Mouse (Mus musculus): ENCODE data around the gene Polr1e.
A peak's percentile ranks its signal among the peaks of the same experiment; 100 is the strongest.
"Not testable (repeated sequence)": the region's sequence is repeated elsewhere in the genome, so short reads cannot be mapped to it uniquely, and the experiment has no call there.

The Polr1e gene

GRCm38 (mm10) chr4:45018452-45018980 lies at the start of gene Polr1e:
TSS of gene Polr1e (plus strand) at chr4:45018583.
- DNase-seq (ENCODE audit: extremely low spot score, low read depth, low spot score), result peak; percentile 89

DNA sequence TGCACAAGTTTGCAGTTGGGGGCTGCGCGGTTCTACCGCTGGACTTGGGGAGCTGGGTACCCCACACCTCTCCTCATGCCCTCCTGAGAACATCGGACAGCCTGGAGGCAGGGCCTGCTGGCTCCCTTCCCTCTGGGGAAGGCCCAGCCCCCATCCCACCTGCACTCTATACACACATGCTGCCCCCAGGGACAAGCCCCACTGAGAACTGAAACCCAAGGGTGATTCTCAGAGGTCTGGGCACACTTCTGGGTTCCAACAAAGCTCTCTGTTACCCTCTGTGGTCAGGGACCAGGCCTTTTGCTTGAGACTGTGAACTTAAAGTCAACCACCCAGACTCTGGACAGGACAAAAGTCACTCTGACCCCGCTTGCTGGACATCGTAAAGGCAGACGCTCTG lies 48.3 kb upstream of the Polr1e start:
- DNase-seq (ENCODE audit: extremely low spot score, low read depth, low spot score), result no peak

DNA sequence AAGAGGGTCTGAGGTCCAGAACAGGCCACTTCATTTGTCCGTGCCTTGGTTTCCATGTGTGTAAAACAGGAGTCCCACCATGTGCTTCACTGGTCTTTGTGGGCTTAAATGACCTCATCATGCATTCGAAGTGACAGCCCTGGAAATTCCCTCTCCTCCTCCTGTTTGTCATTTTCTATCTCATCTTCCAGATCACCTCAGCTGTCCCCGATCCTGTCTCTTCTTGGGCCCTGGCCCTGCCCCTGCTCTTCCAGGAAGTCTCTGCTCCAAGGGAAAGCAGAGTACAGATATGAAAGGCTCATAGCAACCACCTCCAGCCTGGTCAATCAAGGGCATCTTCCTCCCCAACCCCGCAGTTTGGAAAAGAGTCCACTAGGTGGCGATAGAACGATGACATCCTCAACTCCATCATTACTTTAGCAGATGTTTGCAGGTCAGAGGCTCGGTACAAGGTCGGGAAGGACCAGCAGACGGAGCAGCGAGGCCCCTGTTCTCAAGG lies 47.7 kb upstream of the Polr1e start:
- DNase-seq (ENCODE audit: extremely low spot score, low read depth, low spot score), result peak; percentile 70

DNA sequence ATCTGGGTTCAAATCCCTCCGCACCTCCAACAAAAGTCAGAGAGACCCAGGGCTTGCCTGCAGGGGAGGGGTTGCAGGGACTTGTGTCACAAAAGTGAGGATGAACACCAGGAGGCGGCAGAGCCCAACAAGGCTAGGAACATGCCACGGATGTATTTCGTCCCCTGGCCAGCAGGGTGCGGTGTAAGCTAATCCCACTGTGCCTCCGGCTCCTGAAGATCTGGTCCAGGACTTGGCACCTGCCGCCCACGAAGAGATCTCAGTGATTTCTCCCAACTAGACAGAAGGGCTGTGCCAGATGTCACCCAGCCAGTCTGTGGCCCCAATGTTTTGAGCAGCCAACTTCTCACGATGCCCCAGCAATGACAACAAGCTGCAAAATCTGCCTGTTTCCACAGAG lies 44.9 kb upstream of the Polr1e start:
- peak; percentile 68 for DNase-seq (ENCODE audit: extremely low spot score, low read depth, low spot score)

DNA sequence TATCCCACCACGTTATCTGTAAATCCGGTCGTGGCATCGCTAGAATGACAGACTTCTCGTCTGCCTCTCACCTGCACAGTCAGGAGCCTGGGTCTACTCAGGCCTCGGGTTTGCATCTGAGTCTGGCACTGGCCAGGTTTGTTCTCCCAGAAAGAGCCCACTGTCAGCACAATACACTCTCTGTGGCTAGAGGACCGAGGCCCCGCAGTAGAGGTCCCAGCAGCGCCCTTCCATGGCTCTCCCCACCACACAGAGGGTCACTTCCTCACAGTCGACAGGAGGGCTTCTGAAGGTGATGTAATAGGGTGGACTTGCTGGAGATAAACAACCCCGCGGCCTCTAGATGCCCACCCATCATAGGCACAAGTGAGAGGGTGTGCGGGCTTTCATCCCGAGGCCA lies 44.5 kb upstream of the Polr1e start:
- no peak for DNase-seq (ENCODE audit: extremely low spot score, low read depth, low spot score)

DNA sequence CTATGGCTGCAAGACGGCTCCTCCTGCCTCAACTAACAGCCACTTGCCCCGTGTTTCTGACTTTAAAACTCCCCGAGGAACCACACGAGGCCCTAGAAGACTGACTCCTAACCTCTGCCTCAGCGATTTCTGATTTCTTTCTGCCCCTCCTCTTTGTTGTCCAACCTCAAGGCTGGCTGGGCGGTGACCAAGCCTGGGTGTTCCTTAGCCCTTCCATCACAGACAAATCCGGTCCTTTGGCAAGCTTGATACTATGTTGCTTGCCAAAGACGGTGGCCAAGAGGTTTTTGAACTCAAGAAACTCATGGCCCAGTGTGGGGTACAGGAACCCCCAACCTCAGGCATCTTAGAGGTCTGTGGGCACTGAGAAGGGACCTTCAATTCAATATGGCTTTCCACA lies 44.1 kb upstream of the Polr1e start:
- DNase-seq (ENCODE audit: extremely low spot score, low read depth, low spot score), result no peak

DNA sequence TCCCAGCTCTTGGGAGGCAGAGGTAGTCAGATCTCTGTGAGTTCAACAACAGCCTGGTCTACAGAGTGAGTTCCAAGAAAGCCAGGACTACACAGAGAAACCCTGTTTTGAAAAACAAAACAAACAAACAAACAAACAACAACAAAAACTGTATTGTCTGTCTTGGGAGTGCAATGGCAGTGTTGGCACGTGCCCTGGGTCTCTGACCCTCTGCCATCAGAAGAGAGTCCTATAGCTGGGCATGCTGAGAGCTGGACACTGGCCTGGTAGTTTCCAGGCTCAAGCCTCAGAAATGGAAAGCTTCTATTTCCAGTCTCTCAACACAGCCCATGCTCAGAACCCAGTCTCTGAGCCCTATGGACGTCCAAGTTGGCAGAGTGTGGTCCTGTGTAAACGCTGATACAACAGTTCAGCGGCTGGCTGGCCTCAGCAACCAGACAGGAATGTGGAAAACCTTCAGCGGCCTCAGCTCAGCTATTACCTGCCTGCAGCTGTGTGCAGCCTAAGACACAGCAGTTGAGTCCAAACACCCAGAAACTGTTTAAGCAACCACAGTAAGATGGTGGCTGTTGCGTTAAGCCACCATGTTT lies 42.3 kb upstream of the Polr1e start:
- no peak for DNase-seq (ENCODE audit: extremely low spot score, low read depth, low spot score)

DNA sequence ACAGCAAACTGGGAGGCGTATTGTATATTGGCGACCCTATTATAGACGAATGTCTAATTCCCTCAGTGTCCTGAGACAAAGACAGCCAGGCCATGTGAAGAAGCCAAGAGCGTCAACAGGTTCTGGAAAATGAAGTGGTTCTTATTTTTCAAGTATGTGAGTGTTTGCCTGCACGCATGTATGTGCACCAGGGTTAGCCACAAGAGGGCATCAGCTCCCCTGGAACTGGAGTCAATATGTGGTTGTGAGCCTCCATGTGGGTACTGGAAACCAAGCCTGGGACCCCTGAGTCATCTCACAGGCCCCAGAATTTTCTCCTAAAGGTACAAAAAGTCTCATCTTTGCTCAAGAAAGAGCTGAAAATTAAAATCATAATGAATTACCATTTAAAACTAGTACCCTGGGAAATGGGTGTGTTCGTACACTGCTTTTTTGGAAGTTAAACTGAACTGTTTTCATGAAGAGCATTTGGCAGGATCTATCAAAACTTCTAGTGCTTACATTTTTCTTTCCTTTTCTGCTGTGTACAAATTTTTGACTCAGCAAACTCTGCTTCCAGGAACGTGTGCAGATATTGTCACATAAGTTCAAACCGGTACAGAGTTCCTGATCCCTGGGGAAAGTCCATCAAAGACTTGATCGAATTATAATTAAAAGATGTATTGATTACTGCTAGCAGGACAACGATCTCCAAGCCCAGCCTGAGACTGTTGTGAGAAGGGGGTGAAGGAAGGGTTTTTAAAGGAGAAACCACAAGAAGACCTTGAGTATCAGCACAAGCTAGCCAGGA lies 41.3 kb upstream of the Polr1e start:
- DNase-seq (ENCODE audit: extremely low spot score, low read depth, low spot score), result no peak

- DNase-seq (ENCODE audit: extremely low spot score, low read depth, low spot score), result no peak
Measured at GRCm38 (mm10) chr4:44978175-44978574, 40.2 kb upstream of the Polr1e start.

DNA sequence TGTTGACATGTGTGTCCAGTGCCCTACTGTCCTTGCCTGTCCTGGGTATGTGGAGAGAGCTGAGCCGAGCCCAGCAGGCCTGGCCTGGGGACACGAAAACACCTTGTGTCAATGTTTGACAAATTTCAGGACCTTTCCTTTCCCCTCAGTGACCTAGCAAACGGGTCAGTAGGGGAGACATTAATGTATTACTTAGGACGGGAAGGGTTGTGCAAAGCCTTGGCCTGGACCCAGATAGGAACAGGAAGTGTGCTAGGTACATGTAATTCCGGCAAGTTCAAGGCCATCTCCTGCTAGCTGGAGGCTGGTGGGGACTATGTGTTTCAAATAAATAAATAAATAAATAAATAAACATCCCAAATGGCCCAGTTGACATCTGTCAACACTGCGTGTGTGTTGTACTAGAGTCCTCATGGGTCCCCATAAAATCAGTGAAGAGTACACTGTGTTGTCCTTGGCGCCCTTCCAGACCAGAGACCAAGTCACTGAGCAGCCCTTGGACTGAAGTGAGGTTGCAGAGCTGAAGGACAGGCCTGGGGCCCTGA lies 38.5 kb upstream of the Polr1e start:
- DNase-seq (ENCODE audit: extremely low spot score, low read depth, low spot score), result no peak

GRCm38 (mm10) chr4:44981280-44981973 lies 37.0 kb upstream of the Polr1e start, which contains the start of gene Grhpr:
TSS of gene Grhpr (plus strand) at chr4:44981395.
- peak; percentile 22 for DNase-seq (ENCODE audit: extremely low spot score, low read depth, low spot score)

DNA sequence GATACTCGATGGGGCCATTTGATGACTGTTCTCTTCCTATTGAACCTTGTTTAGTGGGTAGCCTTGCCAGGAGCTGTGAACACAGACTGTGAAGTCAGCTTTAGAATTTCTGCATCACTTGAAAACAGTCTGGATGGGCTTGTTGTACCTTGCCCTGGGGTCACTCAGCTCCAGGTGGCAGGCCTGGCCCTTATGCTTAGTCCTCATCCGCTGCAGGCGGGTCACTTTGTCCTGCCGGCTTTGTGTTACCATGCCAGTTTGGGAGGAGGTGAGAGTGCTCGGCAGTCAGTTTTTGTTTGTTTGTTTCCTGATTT lies 36.5 kb upstream of the Polr1e start:
- DNase-seq (ENCODE audit: extremely low spot score, low read depth, low spot score), result no peak

DNA sequence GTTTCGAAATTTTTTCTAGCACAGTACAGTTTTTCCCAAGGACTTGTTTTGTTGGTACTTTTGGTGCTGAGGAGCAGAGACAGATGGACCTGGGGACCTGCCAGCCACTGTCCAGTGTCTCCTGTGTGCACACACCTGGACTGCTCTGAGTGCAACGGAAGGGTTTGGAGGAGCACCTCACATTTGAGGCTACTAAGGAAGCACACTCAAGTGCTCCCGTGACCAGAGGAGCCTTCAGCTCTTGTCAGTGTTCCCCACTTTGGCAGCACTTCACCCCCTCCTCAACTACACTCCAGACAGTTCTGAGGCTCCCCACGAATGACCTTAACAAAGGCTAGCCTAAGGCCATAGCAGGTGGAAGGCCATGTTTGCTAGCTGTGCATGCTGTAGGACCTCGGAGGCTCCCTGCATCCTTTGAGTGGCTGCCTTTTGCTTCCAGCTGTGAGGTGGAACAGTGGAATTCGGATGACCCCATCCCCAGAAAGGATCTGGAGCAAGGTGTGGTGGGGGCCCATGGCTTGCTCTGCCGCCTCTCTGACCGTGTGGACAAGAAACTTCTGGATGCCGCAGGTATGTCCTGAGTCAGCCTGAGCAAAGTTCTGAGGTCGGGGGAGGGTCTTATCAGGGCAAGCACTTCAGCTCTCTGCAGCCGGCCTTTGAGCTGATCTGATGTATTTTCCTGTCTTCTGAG lies 35.8 kb upstream of the Polr1e start:
- DNase-seq (ENCODE audit: extremely low spot score, low read depth, low spot score), result no peak

DNA sequence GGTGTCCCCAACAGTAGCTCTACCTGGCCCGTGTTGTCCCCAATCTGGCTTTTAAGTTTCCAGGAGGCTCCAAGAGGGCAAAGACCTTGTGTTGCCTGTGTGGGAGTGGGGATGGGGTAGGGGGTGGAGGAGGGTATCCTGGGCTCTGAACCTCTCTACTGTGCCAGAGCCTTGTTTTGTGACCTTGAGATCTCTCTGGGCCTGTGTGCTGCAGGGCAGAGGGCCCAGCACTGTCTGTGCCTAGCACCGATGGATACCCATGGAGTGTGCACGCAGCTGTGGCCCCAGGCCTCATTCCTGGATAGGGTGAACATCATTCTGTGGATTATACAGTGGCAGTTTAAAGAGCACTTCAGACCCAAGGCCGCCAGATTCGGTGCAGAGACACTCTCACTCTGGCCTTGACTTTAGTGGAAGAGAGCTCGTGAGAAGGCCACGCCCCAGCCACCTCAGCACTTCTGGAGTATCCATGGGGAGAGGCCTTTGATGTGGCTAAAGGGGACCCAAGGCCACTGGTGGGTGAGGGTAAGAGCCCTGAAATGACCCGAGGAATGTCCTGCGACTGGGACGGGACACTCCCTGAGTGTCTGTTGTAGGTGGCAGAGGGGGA lies 35.1 kb upstream of the Polr1e start:
- DNase-seq (ENCODE audit: extremely low spot score, low read depth, low spot score), result no peak

DNA sequence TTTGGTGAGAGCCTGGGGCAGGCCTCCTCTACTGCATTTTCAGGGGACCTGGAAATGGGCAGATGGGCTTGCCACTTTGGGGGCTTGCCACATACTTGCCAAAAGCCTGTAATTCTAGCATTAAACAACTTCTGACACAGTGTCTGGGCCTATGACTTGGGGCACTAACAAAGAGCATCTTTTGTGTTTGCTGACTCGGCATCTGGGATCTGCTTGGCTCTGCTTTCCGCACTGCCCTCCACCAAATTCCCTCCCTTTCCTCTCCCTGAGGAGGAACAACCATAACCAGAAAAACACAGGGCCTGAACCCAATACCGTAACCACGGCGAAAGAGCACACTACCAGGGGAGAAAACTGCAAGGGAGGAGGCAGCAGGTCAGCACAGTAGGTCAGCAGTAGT lies 27.8 kb upstream of the Polr1e start:
- no peak for DNase-seq (ENCODE audit: extremely low spot score, low read depth, low spot score)

- DNase-seq (ENCODE audit: extremely low spot score, low read depth, low spot score), result not testable (repeated sequence)
Measured at GRCm38 (mm10) chr4:44992330-44992729, 26.1 kb upstream of the Polr1e start.

GRCm38 (mm10) chr4:44993179-44993578 lies 25.2 kb upstream of the Polr1e start:
- DNase-seq (ENCODE audit: extremely low spot score, low read depth, low spot score), result not testable (repeated sequence)

DNA sequence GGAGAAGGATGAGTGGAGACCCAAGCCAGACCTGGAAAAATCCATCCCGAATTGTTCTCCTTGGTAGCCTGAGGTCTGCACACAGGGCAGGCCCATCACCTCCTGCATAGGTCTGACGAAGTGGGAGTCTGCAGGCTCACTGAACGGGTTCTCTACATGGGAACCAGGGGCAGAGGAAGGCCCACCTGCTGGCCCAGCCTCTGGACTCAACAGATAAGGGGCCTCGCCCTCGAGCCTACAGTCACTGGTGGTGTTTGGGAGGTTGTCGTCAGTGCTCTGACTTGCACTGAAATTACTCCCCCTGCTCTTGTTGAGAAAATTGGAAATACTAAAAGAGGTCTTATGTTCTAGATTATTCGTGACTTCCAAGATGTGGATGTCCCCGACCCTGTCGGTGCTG lies 24.5 kb upstream of the Polr1e start:
- DNase-seq (ENCODE audit: extremely low spot score, low read depth, low spot score), result no peak

DNA sequence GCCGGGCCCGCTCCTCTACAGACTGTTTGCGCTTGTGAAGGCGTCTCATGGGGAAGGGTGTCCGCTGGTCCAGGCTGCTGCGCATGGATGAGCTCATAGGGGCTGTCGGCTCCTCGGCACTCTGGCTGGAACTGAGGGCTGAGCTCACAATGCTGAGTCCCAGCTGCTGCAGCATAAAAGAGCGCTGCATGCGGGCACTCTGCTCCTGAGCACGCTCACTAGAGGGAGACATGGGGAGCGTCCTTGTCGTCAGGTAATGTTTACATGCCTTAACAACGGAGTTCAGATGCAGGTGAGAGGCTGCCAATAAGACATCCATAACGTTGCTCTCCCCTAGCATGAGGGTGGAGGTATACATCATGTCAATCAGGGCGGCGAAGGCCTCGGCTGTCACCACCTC lies 23.6 kb upstream of the Polr1e start:
- DNase-seq (ENCODE audit: extremely low spot score, low read depth, low spot score), result no peak

DNA sequence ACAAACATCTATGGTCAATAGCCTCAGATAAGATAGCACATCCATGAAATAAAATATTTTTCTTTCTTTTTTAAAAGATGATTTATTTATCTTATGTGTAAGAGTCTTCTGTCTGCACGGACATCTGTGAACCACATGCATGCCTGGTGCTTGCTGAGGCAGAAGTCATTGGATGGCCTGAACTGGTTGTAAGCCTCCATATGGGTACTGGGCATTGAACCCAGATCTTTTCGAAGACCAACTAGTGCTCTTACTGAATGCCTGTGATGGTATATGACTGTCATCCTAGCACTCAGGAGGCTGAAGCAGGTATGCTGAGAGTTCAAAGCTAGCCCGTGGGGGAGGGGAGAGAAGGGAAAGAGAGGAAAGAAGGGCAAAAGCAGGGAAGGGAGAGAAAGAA lies 20.3 kb upstream of the Polr1e start:
- no peak for DNase-seq (ENCODE audit: extremely low spot score, low read depth, low spot score)

DNA sequence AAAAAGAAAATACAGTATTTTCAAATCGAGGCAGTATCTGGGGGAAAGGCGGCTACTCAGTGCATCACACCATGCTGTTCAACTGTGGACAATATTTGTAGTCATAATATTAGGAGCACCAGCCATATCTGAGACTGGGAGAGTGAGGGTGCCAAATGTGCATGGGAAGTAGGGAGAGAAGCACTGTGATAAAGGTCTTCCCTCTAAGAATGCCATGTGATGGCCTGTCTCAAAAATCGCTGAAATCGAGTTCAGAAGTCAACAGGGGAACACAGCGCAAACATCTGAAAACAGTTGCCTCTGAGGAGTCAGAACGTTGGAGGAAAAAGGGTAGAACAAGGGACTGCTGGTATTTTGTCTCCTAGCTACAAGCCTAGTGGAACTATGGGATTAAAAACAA lies 18.4 kb upstream of the Polr1e start:
- DNase-seq (ENCODE audit: extremely low spot score, low read depth, low spot score), result no peak
